Mouse (Mus musculus): Measurements from ENCODE around the gene Abtb2. TPM values are rescaled to one million over a fixed set of nuclear protein-coding genes. Genes with fewer than 3 reads are reported as not detected.

The Abtb2 gene
- total RNA-seq, 2 experiments from 2014 or later: 8.3 to 13.2 TPM

DNA sequence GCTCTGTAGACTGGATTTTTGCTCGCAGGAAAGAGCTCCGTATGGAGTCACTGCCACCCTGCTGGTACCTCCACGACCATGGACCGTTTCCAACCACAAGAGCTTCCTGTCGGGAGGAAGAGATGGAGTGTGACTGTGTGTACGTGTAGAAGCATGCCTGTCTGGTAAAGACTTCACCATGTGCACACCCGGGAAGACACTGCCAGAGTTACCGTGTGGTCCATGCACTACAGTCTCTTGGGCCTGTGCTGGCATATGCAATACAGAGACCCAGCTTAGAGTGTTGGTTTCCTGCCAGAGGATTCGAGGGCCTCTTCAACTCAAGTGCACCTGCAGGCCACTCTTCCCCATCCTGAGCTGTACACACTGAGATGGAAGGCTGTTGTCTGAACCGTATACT is 41.8 kb downstream of the Abtb2 start:
- Histone ChIP-seq H3K27ac (no peak overlapping the region), H3K4me3 (no peak overlapping the region)
- intact Hi-C loops (cut with DNase I): loop anchor here (5.0 kb wide), 1 partner anchor 41 kb away; the partner anchor contains the start of gene Abtb2

DNA sequence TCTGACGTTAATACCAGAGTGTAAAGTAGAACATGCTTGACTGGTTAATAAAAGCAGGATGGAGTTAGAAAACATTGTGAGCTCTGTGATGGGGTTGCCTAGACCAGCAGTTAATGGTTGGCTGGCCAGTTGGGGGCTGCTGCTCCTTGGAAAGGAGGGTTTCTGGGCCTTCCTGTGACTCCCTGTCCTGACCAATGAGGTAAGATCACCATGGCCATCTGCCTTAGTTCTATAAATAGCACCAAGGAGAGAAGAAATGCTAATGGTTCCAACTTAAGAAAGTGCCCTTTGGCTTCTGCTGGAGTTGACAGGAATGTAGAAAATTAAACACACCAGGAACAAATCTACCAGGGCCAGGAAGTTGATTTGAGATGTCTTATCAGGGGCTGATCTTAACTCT is 42.8 kb downstream of the Abtb2 start:
- DNase-seq: no peak
- TF ChIP-seq CTCF (IDR thresholded peaks at IDR 0.05): no peak
- Histone ChIP-seq H3K4me3 (no peak overlapping the region), H3K27ac (no peak overlapping the region)
- intact Hi-C loops (cut with DNase I): loop anchor here (5.0 kb wide), 1 partner anchor 42 kb away; the partner anchor contains the start of gene Abtb2

More for the DNA sequence above, 41.8 kb downstream of the Abtb2 start:
- no peak for TF ChIP-seq CTCF (IDR thresholded peaks at IDR 0.05)
- DNase-seq: no peak

DNA sequence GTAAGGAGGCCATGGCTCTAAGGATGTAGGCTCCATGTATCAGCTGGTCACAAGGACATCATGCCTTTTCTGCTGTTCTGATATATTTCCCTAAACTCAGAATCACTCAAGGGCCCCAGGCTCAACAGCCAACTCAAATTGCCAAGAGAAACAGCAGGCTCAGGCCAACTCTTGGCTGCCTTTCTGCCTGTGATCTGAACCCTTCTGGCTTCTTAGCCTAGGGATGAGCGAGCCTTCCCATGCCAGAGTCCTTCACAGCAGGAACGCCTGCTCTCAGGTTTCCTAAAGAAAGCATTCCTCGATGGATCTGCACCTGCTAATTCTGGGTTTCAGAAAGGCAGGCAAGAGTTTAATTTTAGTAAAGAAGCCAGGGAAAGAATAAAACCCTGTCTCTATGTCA is 43.4 kb downstream of the Abtb2 start:
- H3K27ac ChIP-seq: no peak overlapping the region
- intact Hi-C loops (cut with DNase I): loop anchor here (5.0 kb wide), 1 partner anchor 42 kb away; the partner anchor contains the start of gene Abtb2
- no peak overlapping the region for H3K4me3 ChIP-seq
- no peak for TF ChIP-seq CTCF (IDR thresholded peaks at IDR 0.05)
- peak; percentile 83 for DNase-seq

DNA sequence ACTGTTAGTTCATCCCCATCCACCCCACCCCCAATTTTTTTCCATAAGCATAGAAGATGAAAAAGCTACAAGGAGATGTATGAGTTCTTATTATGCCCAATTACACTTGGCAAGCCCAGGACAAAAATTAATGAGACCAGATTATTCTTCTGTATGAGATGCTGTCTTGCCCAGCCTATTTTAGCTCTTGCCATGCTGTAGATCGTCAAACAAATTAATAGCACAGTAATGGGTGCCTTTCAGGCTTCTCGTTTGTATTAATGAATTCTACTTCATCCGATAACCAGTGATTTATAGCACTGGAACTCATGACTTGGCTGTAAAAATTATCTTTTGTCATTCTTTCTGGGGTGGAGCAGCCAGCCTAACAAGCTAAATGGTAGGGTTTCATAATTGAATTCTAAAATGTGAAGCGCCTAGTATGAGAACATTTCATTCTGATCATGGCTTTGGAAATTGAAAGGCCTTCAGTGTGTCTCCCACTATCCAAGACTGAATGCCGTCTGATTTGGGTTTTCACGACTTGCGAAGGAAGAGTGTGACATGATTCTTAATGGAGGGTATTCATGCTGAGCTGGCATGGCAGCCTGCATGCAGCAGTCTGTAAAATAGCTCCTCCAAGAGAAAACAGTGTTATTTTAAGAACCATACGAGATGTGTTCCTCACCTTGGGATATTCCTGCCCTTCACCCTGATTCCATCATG is 44.9 kb downstream of the Abtb2 start:
- H3K27ac ChIP-seq: no peak overlapping the region
- no peak for TF ChIP-seq CTCF (IDR thresholded peaks at IDR 0.05)
- no peak for DNase-seq
- intact Hi-C loops (cut with DNase I): loop anchor here (5.0 kb wide), 1 partner anchor 86 kb away; no protein-coding TSS in a partner anchor
- H3K4me3 ChIP-seq: no peak overlapping the region

DNA sequence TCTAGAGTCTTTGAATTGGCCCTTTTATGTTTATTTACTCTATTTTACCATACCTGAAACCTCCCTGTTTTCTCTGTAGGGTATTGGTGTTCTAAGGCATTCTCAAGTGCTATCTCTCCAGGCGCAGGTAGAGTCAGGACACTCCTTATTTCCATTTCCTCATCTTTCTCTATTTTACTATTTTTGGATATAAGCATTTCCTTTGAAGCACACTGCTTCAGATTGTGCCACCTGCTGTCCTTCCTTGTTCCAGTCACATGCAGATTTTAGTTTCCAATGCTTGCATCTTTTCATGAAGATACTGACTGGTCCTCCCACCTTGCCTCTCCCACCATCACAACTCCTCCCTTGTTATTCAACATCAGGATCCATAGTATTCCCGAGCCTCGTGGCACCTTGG is 47.8 kb downstream of the Abtb2 start:
- TF ChIP-seq CTCF (IDR thresholded peaks at IDR 0.05): no peak
- H3K27ac ChIP-seq: no peak overlapping the region
- H3K4me3 ChIP-seq: no peak overlapping the region
- intact Hi-C loops (cut with DNase I): loop anchor here (5.0 kb wide), 1 partner anchor 83 kb away; no protein-coding TSS in a partner anchor
- DNase-seq: no peak

DNA sequence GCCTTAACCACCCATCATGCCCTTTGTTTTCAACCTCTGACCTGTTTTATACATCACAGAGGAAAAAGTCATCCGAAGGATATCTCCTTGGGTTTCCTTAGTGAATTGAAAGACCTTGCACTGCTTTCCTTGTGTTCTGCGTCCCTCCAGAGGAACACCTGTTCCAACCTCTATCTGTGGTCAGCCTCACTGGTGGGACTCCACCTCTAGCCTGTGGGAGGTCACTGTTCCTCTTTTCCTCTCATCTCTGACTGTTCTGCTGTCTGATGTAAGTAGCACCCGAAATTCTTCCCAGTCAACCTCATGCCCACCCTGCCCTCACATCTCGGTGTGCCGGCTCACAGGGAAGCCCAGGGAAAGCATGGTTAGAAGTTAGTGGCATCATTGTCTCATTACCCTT is 48.9 kb downstream of the Abtb2 start:
- no peak overlapping the region for H3K27ac ChIP-seq
- TF ChIP-seq CTCF (IDR thresholded peaks at IDR 0.05): no peak
- no peak for DNase-seq
- no peak overlapping the region for H3K4me3 ChIP-seq
- intact Hi-C loops (cut with DNase I): no loop called here

DNA sequence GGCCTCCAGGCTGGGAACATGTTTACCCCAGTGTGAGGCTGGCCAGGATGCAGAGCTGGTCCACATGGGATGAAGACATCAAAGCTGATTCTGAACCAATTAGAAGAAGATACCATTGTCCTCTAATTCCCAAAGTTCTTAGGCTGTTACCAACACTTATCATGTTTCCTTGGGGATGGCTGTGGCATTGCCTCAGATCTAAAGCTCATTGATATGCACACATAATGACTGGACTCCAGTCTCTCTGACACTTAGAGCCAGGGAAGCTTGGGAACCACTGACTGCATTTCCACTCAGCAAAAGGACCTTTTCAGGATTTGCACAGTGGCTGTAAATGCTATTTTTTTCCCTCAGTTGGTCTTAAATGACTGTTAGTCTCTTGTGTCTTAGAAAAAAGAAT is 52.3 kb downstream of the Abtb2 start:
- DNase-seq: no peak
- no peak for TF ChIP-seq CTCF (IDR thresholded peaks at IDR 0.05)
- intact Hi-C loops (cut with DNase I): no loop called here
- Histone ChIP-seq H3K4me3 (no peak overlapping the region), H3K27ac (no peak overlapping the region)

DNA sequence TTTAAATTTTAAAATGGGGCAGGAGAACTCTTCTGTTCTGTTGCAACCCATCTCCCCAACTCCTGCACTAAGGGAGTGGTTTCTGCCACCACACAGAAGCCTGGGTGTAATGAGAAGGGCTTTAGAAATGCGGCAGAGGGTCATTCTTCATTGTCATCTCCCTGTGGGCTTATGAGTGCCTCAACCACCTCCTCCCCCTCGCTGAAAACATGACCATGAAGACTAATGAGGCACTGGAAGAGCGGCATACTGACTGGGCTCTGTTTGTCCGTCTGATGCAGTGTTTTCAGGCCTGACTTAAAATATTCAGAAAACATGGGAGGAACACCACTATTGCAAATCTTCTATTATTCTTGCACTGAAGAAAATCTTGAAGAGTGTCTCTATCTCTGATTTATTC is 56.8 kb downstream of the Abtb2 start:
- Histone ChIP-seq H3K4me3 (no peak overlapping the region), H3K27ac (no peak overlapping the region)
- TF ChIP-seq CTCF (IDR thresholded peaks at IDR 0.05): no peak
- intact Hi-C loops (cut with DNase I): no loop called here
- no peak for DNase-seq

DNA sequence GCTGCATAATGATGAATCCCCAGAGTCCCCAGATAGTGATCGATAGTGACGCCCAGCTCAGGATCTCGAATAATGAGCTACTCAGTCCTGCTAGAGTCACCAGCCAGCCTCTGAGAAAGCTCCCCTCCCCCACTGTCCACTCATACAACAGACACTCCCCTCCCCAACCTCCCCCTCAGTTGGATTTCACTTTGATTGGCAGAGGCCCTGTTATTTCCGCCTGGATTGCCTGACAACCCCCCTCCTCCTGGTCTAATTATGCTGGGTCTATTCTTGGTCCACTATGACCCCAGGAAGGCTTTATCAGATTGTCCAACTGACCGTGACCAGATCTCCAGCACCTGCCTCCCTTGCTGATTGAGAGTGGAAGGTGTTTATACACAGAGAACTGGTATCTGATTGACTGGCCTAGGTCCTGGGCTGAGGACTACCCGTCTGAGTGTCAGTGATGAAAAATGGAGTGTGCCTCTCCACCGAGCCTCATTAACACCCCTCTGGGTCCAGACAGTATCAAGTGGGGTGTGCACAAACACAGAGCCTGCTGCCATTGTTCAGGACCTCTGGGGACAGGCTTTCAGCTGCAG is 59.3 kb downstream of the Abtb2 start:
- Histone ChIP-seq H3K4me3 (no peak overlapping the region), H3K27ac (no peak overlapping the region)
- TF ChIP-seq CTCF (IDR thresholded peaks at IDR 0.05): no peak
- no peak for DNase-seq
- intact Hi-C loops (cut with DNase I): no loop called here

DNA sequence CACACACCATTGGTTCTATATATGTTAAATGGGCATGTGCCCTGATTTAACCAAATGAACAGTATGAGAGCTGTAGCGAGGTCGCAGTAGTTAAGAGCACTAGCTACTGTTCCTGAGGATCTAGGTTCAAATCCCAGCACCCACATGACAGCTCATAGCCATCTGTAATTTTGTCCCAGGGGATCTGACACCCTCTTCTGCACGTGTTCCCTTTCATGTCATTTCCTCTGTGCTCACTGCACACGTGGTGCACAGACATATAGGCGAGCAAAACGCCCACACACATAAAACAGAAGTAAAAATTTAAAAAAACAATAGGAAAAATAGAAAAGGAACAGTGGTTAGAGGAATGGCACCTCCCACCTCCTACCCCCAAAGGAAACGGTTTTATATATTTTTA is 61.0 kb downstream of the Abtb2 start:
- DNase-seq: no peak
- intact Hi-C loops (cut with DNase I): no loop called here
- H3K27ac ChIP-seq: no peak overlapping the region
- TF ChIP-seq CTCF (IDR thresholded peaks at IDR 0.05): no peak
- H3K4me3 ChIP-seq: no peak overlapping the region

DNA sequence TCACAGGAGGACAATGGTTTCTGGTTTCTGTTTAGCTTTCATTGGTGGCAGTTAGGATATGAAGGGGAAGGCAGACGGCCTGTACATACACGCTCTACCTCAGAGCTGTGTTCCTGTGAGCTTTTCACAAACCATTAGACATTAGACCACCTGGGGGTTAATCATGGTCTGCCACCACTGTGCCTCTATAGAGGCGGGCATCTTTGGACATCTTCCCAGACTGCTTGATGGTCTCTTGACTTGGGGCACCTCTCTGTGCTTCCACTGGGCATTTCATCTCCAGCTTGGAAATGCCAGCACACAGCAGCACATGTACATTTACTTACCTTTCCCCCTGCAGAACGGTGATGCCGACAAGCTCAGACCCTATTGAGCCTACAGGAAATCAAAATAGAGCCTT is 63.8 kb downstream of the Abtb2 start:
- no peak for DNase-seq
- Histone ChIP-seq H3K27ac (no peak overlapping the region), H3K4me3 (no peak overlapping the region)
- intact Hi-C loops (cut with DNase I): no loop called here
- no peak for TF ChIP-seq CTCF (IDR thresholded peaks at IDR 0.05)

DNA sequence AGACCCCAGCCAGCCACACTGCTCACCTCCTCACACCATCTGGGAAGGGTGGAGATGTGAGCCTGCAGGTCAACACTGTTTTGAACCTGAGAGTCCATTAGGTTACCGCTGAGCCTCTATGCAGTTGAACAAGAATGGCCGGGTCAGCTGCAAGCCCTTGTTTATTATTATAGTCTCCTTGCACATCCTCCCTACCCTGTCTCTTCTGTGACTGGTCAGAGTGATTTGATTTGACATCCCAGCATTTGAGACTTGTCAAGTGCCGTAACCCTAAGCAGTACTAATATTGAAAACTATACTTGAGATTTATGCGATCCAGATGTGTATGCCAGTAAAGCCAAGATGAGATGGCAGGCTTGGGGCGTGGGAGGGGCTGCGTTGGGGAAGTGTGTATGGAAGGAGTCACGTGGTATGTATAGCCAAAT is 65.2 kb downstream of the Abtb2 start:
- no peak for DNase-seq
- H3K27ac ChIP-seq: no peak overlapping the region
- TF ChIP-seq CTCF (IDR thresholded peaks at IDR 0.05): no peak
- H3K4me3 ChIP-seq: no peak overlapping the region
- intact Hi-C loops (cut with DNase I): no loop called here

DNA sequence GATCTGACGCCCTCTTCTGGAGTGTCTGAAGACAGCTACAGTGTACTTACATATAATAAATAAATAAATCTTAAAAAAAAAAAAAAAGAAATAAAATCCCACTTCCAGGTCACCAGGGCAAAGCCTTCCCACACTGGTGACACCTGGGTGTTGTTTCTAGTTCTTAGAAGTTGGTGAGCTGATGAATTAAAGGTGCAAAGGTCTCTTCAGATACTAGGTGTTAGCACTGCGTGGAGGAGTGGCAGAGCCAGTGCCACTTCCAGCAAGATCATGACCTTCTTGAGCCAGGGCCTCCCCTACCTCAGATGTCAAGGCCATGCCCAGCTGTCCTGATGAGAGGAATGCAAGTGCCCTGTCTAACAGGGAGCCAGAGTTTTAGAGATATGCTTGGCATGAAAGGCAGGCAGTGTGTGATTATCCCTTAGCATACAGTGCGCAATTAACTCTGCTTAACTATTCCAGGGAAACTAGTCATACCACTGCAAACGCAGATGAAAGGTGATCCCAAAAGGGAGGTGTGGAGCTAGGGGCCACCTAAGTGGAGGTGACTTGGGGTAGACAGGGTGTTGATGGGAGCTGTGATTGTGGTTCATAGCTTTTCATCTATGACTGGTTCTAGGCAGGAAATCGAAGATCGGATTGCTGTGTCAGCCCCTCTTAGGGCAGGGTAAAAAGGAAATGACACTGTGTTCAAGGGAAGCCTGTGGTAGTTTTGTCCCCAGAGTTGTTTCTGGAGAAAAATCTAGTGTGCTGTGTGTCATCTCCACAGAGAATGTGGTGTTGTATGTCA is 66.2 kb downstream of the Abtb2 start:
- DNase-seq: no peak
- TF ChIP-seq CTCF (IDR thresholded peaks at IDR 0.05): no peak
- Histone ChIP-seq H3K4me3 (no peak overlapping the region), H3K27ac (no peak overlapping the region)
- intact Hi-C loops (cut with DNase I): no loop called here
